Mouse (Mus musculus): ENCODE measurements around the gene Itih2. TPM values are rescaled to one million over a fixed set of nuclear protein-coding genes. Genes with fewer than 3 reads are reported as not detected.
A peak's percentile ranks its signal among the peaks of the same experiment; 100 is the strongest.

Itih2 gene
- polyA plus RNA-seq, 1 experiment from 2014 or later = 0.87 TPM

GRCm38 (mm10) chr2:10071751-10072150, 59.4 kb downstream of the Itih2 start:
- Histone ChIP-seq H3K9me3 (ENCODE audit: control insufficient read depth, low read length) (no peaks in the 10 kb centered on the region), H3K27ac (ENCODE audit: low read depth, low read length) (no peak overlapping the region), H3K4me2 (replicated peaks; ENCODE audit: low read depth, low read length) (no peak overlapping the region), H3K9ac (ENCODE audit: low read depth, low read length) (no peak overlapping the region), H3K4me1 (ENCODE audit: control insufficient read depth, insufficient read depth, low read length) (0 out of 2 replicates have a peak, but pooled peaks cover 4% of the 10 kb centered on the region), H3K36me3 (ENCODE audit: control insufficient read depth, insufficient read depth, low read length) (peaks cover 34% of the 10 kb centered on the region), H3K27me3 (ENCODE audit: control insufficient read depth, insufficient read depth, low read length) (no peaks in the 10 kb centered on the region), H3K4me3 (ENCODE audit: low read length) (no peak overlapping the region)
- no peak for ATAC-seq (ENCODE audit: low FRiP score, low TSS enrichment)
- WGBS = 50% methylated on average over 7 of the region's 7 CpGs

- Histone ChIP-seq H3K4me3 (ENCODE audit: low read length) (no peak overlapping the region), H3K27ac (ENCODE audit: low read depth, low read length) (no peak overlapping the region), H3K9me3 (ENCODE audit: control insufficient read depth, low read length) (no peaks in the 10 kb centered on the region), H3K9ac (ENCODE audit: low read depth, low read length) (no peak overlapping the region), H3K27me3 (ENCODE audit: control insufficient read depth, insufficient read depth, low read length) (no peaks in the 10 kb centered on the region), H3K4me1 (ENCODE audit: control insufficient read depth, insufficient read depth, low read length) (no peaks in the 10 kb centered on the region), H3K36me3 (ENCODE audit: control insufficient read depth, insufficient read depth, low read length) (peaks cover 90% of the 10 kb centered on the region), H3K4me2 (replicated peaks; ENCODE audit: low read depth, low read length) (no peak overlapping the region)
- WGBS = 90% methylated on average over 5 of the region's 5 CpGs
- no peak for ATAC-seq (ENCODE audit: low FRiP score, low TSS enrichment)
Measured at GRCm38 (mm10) chr2:10058836-10059235, 72.4 kb downstream of the Itih2 start.

GRCm38 (mm10) chr2:10051996-10052395, 79.2 kb downstream of the Itih2 start:
- 93% methylated on average over 1 of the region's 1 CpGs for WGBS
- no peak for ATAC-seq (ENCODE audit: low FRiP score, low TSS enrichment)
- Histone ChIP-seq H3K27me3 (ENCODE audit: control insufficient read depth, insufficient read depth, low read length) (no peaks in the 10 kb centered on the region), H3K4me2 (replicated peaks; ENCODE audit: low read depth, low read length) (no peak overlapping the region), H3K36me3 (ENCODE audit: control insufficient read depth, insufficient read depth, low read length) (peaks cover 31% of the 10 kb centered on the region), H3K27ac (ENCODE audit: low read depth, low read length) (no peak overlapping the region), H3K9me3 (ENCODE audit: control insufficient read depth, low read length) (no peaks in the 10 kb centered on the region), H3K4me1 (ENCODE audit: control insufficient read depth, insufficient read depth, low read length) (peaks cover 10% of the 10 kb centered on the region; the same call in 1 of the 2 replicates), H3K4me3 (ENCODE audit: low read length) (no peak overlapping the region), H3K9ac (ENCODE audit: low read depth, low read length) (no peak overlapping the region)

GRCm38 (mm10) chr2:10050878-10051277, 80.3 kb downstream of the Itih2 start:
- H3K9me3 ChIP-seq (ENCODE audit: control insufficient read depth, low read length) = no peaks in the 10 kb centered on the region
- H3K9ac ChIP-seq (ENCODE audit: low read depth, low read length) = no peak overlapping the region
- no peaks in the 10 kb centered on the region for H3K27me3 ChIP-seq (ENCODE audit: control insufficient read depth, insufficient read depth, low read length)
- H3K27ac ChIP-seq (ENCODE audit: low read depth, low read length) = no peak overlapping the region
- H3K4me1 ChIP-seq (ENCODE audit: control insufficient read depth, insufficient read depth, low read length) = peaks cover 10% of the 10 kb centered on the region; the same call in 1 of the 2 replicates
- no peak for ATAC-seq (ENCODE audit: low FRiP score, low TSS enrichment)
- WGBS = 80% methylated on average over 3 of the region's 3 CpGs
- H3K4me3 ChIP-seq (ENCODE audit: low read length) = no peak overlapping the region
- H3K36me3 ChIP-seq (ENCODE audit: control insufficient read depth, insufficient read depth, low read length) = peaks cover 21% of the 10 kb centered on the region
- no peak overlapping the region for H3K4me2 ChIP-seq (replicated peaks; ENCODE audit: low read depth, low read length)

GRCm38 (mm10) chr2:10049456-10049855, 81.7 kb downstream of the Itih2 start:
- no peak for ATAC-seq (ENCODE audit: low FRiP score, low TSS enrichment)
- H3K27ac ChIP-seq (ENCODE audit: low read depth, low read length) = no peak overlapping the region
- peaks cover 10% of the 10 kb centered on the region; the same call in 1 of the 2 replicates for H3K4me1 ChIP-seq (ENCODE audit: control insufficient read depth, insufficient read depth, low read length)
- 16% methylated on average over 10 of the region's 10 CpGs for WGBS
- peaks cover 7% of the 10 kb centered on the region; the same call in 1 of the 2 replicates for H3K36me3 ChIP-seq (ENCODE audit: control insufficient read depth, insufficient read depth, low read length)
- peak overlapping the region; percentile 86; the same call in 1 of the 2 replicates for H3K9ac ChIP-seq (ENCODE audit: low read depth, low read length)
- no peaks in the 10 kb centered on the region for H3K27me3 ChIP-seq (ENCODE audit: control insufficient read depth, insufficient read depth, low read length)
- H3K4me2 ChIP-seq (replicated peaks; ENCODE audit: low read depth, low read length) = peak overlapping the region; percentile 63
- no peaks in the 10 kb centered on the region for H3K9me3 ChIP-seq (ENCODE audit: control insufficient read depth, low read length)
- H3K4me3 ChIP-seq (ENCODE audit: low read length) = peak overlapping the region; percentile 96

GRCm38 (mm10) chr2:10048461-10048860, 82.7 kb downstream of the Itih2 start, which contains the start of gene Taf3:
Taf3 (minus strand) TSS chr2:10048596.
- H3K4me1 ChIP-seq (ENCODE audit: control insufficient read depth, insufficient read depth, low read length) = peaks cover 10% of the 10 kb centered on the region; the same call in 1 of the 2 replicates
- no peaks in the 10 kb centered on the region for H3K36me3 ChIP-seq (ENCODE audit: control insufficient read depth, insufficient read depth, low read length)
- peak; percentile 95 for ATAC-seq (ENCODE audit: low FRiP score, low TSS enrichment)
- peak within 1 kb of the TSS; percentile 86 for H3K9ac ChIP-seq (ENCODE audit: low read depth, low read length)
- H3K27ac ChIP-seq (ENCODE audit: low read depth, low read length) = no peak within 1 kb of the TSS
- H3K27me3 ChIP-seq (ENCODE audit: control insufficient read depth, insufficient read depth, low read length) = no peaks in the 10 kb centered on the region
- H3K4me3 ChIP-seq (ENCODE audit: low read length) = peak within 1 kb of the TSS; percentile 96
- WGBS = under 1% methylated on average over 36 of the region's 36 CpGs
- H3K4me2 ChIP-seq (replicated peaks; ENCODE audit: low read depth, low read length) = peak within 1 kb of the TSS; percentile 77
- no peaks in the 10 kb centered on the region for H3K9me3 ChIP-seq (ENCODE audit: control insufficient read depth, low read length)

GRCm38 (mm10) chr2:10047758-10048436, 83.3 kb downstream of the Itih2 start:
- no peak overlapping the region for H3K27ac ChIP-seq (ENCODE audit: low read depth, low read length)
- no peaks in the 10 kb centered on the region for H3K36me3 ChIP-seq (ENCODE audit: control insufficient read depth, insufficient read depth, low read length)
- peak; percentile 68 for ATAC-seq (ENCODE audit: low FRiP score, low TSS enrichment)
- peaks cover 10% of the 10 kb centered on the region; the same call in 1 of the 2 replicates for H3K4me1 ChIP-seq (ENCODE audit: control insufficient read depth, insufficient read depth, low read length)
- H3K4me2 ChIP-seq (replicated peaks; ENCODE audit: low read depth, low read length) = peak overlapping the region; percentile 77
- no peaks in the 10 kb centered on the region for H3K27me3 ChIP-seq (ENCODE audit: control insufficient read depth, insufficient read depth, low read length)
- WGBS = under 1% methylated on average over 47 of the region's 47 CpGs
- peak overlapping the region; percentile 96 for H3K4me3 ChIP-seq (ENCODE audit: low read length)
- peak overlapping the region; percentile 86 for H3K9ac ChIP-seq (ENCODE audit: low read depth, low read length)
- H3K9me3 ChIP-seq (ENCODE audit: control insufficient read depth, low read length) = no peaks in the 10 kb centered on the region

Other genes with a start within 250 kb of the Itih2 start
- 5.0 and 6.4 TPM in 2 replicates for gene 9230102O04Rik, start 241.9 kb downstream of the Itih2 start, polyA plus RNA-seq (2014; fragmentation: Nextera tagmentation; extraction: Ambion mirVana)
- 59.7 and 87.4 TPM in 2 replicates for gene Gata3, start 241.4 kb downstream of the Itih2 start, polyA plus RNA-seq (2014; fragmentation: Nextera tagmentation; extraction: Ambion mirVana)
- gene Taf3, start 82.8 kb downstream of the Itih2 start, polyA plus RNA-seq (2014; fragmentation: Nextera tagmentation; extraction: Ambion mirVana) = 13.0 and 18.5 TPM in 2 replicates
- 703 and 779 TPM in 2 replicates for gene Atp5c1, start 50.9 kb downstream of the Itih2 start, polyA plus RNA-seq (2014; fragmentation: Nextera tagmentation; extraction: Ambion mirVana)
- gene Kin, start 50.8 kb downstream of the Itih2 start, polyA plus RNA-seq (2014; fragmentation: Nextera tagmentation; extraction: Ambion mirVana) = 29.9 and 37.9 TPM in 2 replicates
- gene Itih5, start 22.2 kb upstream of the Itih2 start, polyA plus RNA-seq (2014; fragmentation: Nextera tagmentation; extraction: Ambion mirVana) = 2.5 and 3.9 TPM in 2 replicates
- 1.9 and 2.3 TPM in 2 replicates for gene Sfmbt2, start 239.1 kb upstream of the Itih2 start, polyA plus RNA-seq (2014; fragmentation: Nextera tagmentation; extraction: Ambion mirVana)